Mouse (Mus musculus): ENCODE results near the gene Isoc2a. TPM values are rescaled to one million over a fixed set of nuclear protein-coding genes. Genes with fewer than 3 reads are reported as not detected.

Gene Isoc2a
- total and polyA plus RNA-seq, 2 experiments from 2014 or later, result 1.4 to 15.2 TPM

- H3K4me1 ChIP-seq (ENCODE audit: control insufficient read depth, insufficient read depth), result peaks cover 3% of the 10 kb centered on the region; the same call in 1 of the 2 replicates
- TF ChIP-seq EP300 (IDR thresholded peaks at IDR 0.05; ENCODE audit: low read depth) (no peak), CTCF (IDR thresholded peaks at IDR 0.05; ENCODE audit: low read depth) (peak; percentile 83)
- H3K27me3 ChIP-seq (ENCODE audit: control insufficient read depth, insufficient read depth, low read length), result no peaks in the 10 kb centered on the region
- ATAC-seq (ENCODE audit: insufficient read depth, low read depth) (peak; percentile 39; the same call in 1 of the 2 replicates), DNase-seq (ENCODE audit: low spot score) (peak; percentile 47)
- no peak overlapping the region for H3K27ac ChIP-seq (ENCODE audit: low read depth)
- H3K36me3 ChIP-seq (replicated peaks; ENCODE audit: control insufficient read depth, insufficient read depth, low read length), result no peaks in the 10 kb centered on the region
- WGBS, result 16% methylated on average over 9 of the region's 9 CpGs
- no peak overlapping the region for H3K4me2 ChIP-seq (ENCODE audit: low read depth, low read length)
- H3K4me3 ChIP-seq (ENCODE audit: low read depth, low read length), result no peak overlapping the region
- H3K9ac ChIP-seq (replicated peaks; ENCODE audit: low read depth, low read length), result no peak overlapping the region
- H3K9me3 ChIP-seq (replicated peaks; ENCODE audit: control insufficient read depth, low read length), result no peaks in the 10 kb centered on the region
Observed at GRCm38 (mm10) chr7:4940068-4940479, 63.1 kb downstream of the Isoc2a start.

- H3K27ac ChIP-seq (ENCODE audit: low read depth), result no peak overlapping the region
- TF ChIP-seq EP300 (IDR thresholded peaks at IDR 0.05; ENCODE audit: low read depth) (no peak), CTCF (IDR thresholded peaks at IDR 0.05; ENCODE audit: low read depth) (no peak)
- 32% methylated on average over 5 of the region's 5 CpGs for WGBS
- no peak overlapping the region for H3K4me3 ChIP-seq (ENCODE audit: low read depth, low read length)
- H3K9ac ChIP-seq (replicated peaks; ENCODE audit: low read depth, low read length), result no peak overlapping the region
- DNase-seq (ENCODE audit: low spot score), result no peak
- H3K4me1 ChIP-seq (ENCODE audit: control insufficient read depth, insufficient read depth), result peaks cover 3% of the 10 kb centered on the region; the same call in 1 of the 2 replicates
- no peak for ATAC-seq (ENCODE audit: insufficient read depth, low read depth)
- H3K36me3 ChIP-seq (replicated peaks; ENCODE audit: control insufficient read depth, insufficient read depth, low read length), result no peaks in the 10 kb centered on the region
- H3K27me3 ChIP-seq (ENCODE audit: control insufficient read depth, insufficient read depth, low read length), result no peaks in the 10 kb centered on the region
- no peaks in the 10 kb centered on the region for H3K9me3 ChIP-seq (replicated peaks; ENCODE audit: control insufficient read depth, low read length)
- no peak overlapping the region for H3K4me2 ChIP-seq (ENCODE audit: low read depth, low read length)
Observed at GRCm38 (mm10) chr7:4942673-4943072, 65.7 kb downstream of the Isoc2a start.

GRCm38 (mm10) chr7:4943223-4943815 lies 66.4 kb downstream of the Isoc2a start:
- WGBS, result 12% methylated on average over 15 of the region's 15 CpGs
- Histone ChIP-seq H3K4me2 (ENCODE audit: low read depth, low read length) (peak overlapping the region; percentile 68), H3K27ac (ENCODE audit: low read depth) (no peak overlapping the region), H3K27me3 (ENCODE audit: control insufficient read depth, insufficient read depth, low read length) (no peaks in the 10 kb centered on the region), H3K9ac (replicated peaks; ENCODE audit: low read depth, low read length) (0 out of 2 replicates have a peak overlapping the region, but pooled peaks have one; percentile 18), H3K9me3 (replicated peaks; ENCODE audit: control insufficient read depth, low read length) (no peaks in the 10 kb centered on the region), H3K36me3 (replicated peaks; ENCODE audit: control insufficient read depth, insufficient read depth, low read length) (no peaks in the 10 kb centered on the region), H3K4me3 (ENCODE audit: low read depth, low read length) (peak overlapping the region; percentile 41), H3K4me1 (ENCODE audit: control insufficient read depth, insufficient read depth) (peaks cover 3% of the 10 kb centered on the region; the same call in 1 of the 2 replicates)
- peak; percentile 87 for ATAC-seq (ENCODE audit: insufficient read depth, low read depth)
- DNase-seq (ENCODE audit: low spot score), result peak; percentile 93
- no peak for TF ChIP-seq EP300 (IDR thresholded peaks at IDR 0.05; ENCODE audit: low read depth)
- TF ChIP-seq CTCF (IDR thresholded peaks at IDR 0.05; ENCODE audit: low read depth), result peak; percentile 98

Other genes with a start within 250 kb of the Isoc2a start
Only the 30 nearest of the 34 such genes appear.
- gene Hspbp1, start 192.1 kb upstream of the Isoc2a start, total RNA-seq (2014; rRNA removed; ENCODE audit: low replicate concordance), result 138 and 156 TPM in 2 replicates
- gene Hspbp1, start 192.1 kb upstream of the Isoc2a start, polyA plus RNA-seq (2015; fragmentation: Nextera tagmentation; extraction: Ambion mirVana), result 69.8 and 72.9 TPM in 2 replicates
- gene Brsk1, start 186.5 kb upstream of the Isoc2a start, total RNA-seq (2014; rRNA removed; ENCODE audit: low replicate concordance), result 7.1 and 10.9 TPM in 2 replicates
- 0.22 and 0.36 TPM in 2 replicates for gene Brsk1, start 186.5 kb upstream of the Isoc2a start, polyA plus RNA-seq (2015; fragmentation: Nextera tagmentation; extraction: Ambion mirVana)
- gene Tmem150b, start 151.9 kb upstream of the Isoc2a start, total RNA-seq (2014; rRNA removed; ENCODE audit: low replicate concordance), result 0.23 TPM in 1 of 2 replicates, not detected in the other
- not detected in 2 replicates for gene Tmem150b, start 151.9 kb upstream of the Isoc2a start, polyA plus RNA-seq (2015; fragmentation: Nextera tagmentation; extraction: Ambion mirVana)
- 59.1 and 62.9 TPM in 2 replicates for gene Kmt5c, start 137.0 kb upstream of the Isoc2a start, total RNA-seq (2014; rRNA removed; ENCODE audit: low replicate concordance)
- gene Kmt5c, start 137.0 kb upstream of the Isoc2a start, polyA plus RNA-seq (2015; fragmentation: Nextera tagmentation; extraction: Ambion mirVana), result 38.3 and 42.9 TPM in 2 replicates
- gene Cox6b2, start 124.1 kb upstream of the Isoc2a start, total RNA-seq (2014; rRNA removed; ENCODE audit: low replicate concordance), result 20.8 TPM in 1 of 2 replicates, not detected in the other
- 27.1 and 27.8 TPM in 2 replicates for gene Cox6b2, start 124.1 kb upstream of the Isoc2a start, polyA plus RNA-seq (2015; fragmentation: Nextera tagmentation; extraction: Ambion mirVana)
- gene Fam71e2, start 105.9 kb upstream of the Isoc2a start, total RNA-seq (2014; rRNA removed; ENCODE audit: low replicate concordance), result not detected in 2 replicates
- gene Fam71e2, start 105.9 kb upstream of the Isoc2a start, polyA plus RNA-seq (2015; fragmentation: Nextera tagmentation; extraction: Ambion mirVana), result not detected in 2 replicates
- gene Il11, start 94.3 kb upstream of the Isoc2a start, total RNA-seq (2014; rRNA removed; ENCODE audit: low replicate concordance), result not detected in 2 replicates
- not detected in 2 replicates for gene Il11, start 94.3 kb upstream of the Isoc2a start, polyA plus RNA-seq (2015; fragmentation: Nextera tagmentation; extraction: Ambion mirVana)
- not detected in 2 replicates for gene Tmem190, start 94.2 kb upstream of the Isoc2a start, total RNA-seq (2014; rRNA removed; ENCODE audit: low replicate concordance)
- not detected in 2 replicates for gene Tmem190, start 94.2 kb upstream of the Isoc2a start, polyA plus RNA-seq (2015; fragmentation: Nextera tagmentation; extraction: Ambion mirVana)
- gene Tmem238, start 87.5 kb upstream of the Isoc2a start, total RNA-seq (2014; rRNA removed; ENCODE audit: low replicate concordance), result 2.2 and 21.0 TPM in 2 replicates
- gene Tmem238, start 87.5 kb upstream of the Isoc2a start, polyA plus RNA-seq (2015; fragmentation: Nextera tagmentation; extraction: Ambion mirVana), result 8.0 and 8.6 TPM in 2 replicates
- gene Rpl28, start 84.3 kb upstream of the Isoc2a start, total RNA-seq (2014; rRNA removed; ENCODE audit: low replicate concordance), result 141 and 173 TPM in 2 replicates
- 259 and 269 TPM in 2 replicates for gene Rpl28, start 84.3 kb upstream of the Isoc2a start, polyA plus RNA-seq (2015; fragmentation: Nextera tagmentation; extraction: Ambion mirVana)
- 440 and 486 TPM in 2 replicates for gene Ube2s, start 64.6 kb upstream of the Isoc2a start, total RNA-seq (2014; rRNA removed; ENCODE audit: low replicate concordance)
- 156 and 174 TPM in 2 replicates for gene Ube2s, start 64.6 kb upstream of the Isoc2a start, polyA plus RNA-seq (2015; fragmentation: Nextera tagmentation; extraction: Ambion mirVana)
- gene Shisa7, start 32.5 kb upstream of the Isoc2a start, total RNA-seq (2014; rRNA removed; ENCODE audit: low replicate concordance), result 0.23 TPM in 1 of 2 replicates, not detected in the other
- gene Shisa7, start 32.5 kb upstream of the Isoc2a start, polyA plus RNA-seq (2015; fragmentation: Nextera tagmentation; extraction: Ambion mirVana), result not detected in 2 replicates
- gene Isoc2b, start 6.9 kb upstream of the Isoc2a start, total RNA-seq (2014; rRNA removed; ENCODE audit: low replicate concordance), result 1.4 and 20.0 TPM in 2 replicates
- 4.5 and 6.5 TPM in 2 replicates for gene Isoc2b, start 6.9 kb upstream of the Isoc2a start, polyA plus RNA-seq (2015; fragmentation: Nextera tagmentation; extraction: Ambion mirVana)
- 0.88 TPM in 1 of 2 replicates, not detected in the other for gene Gm36210, start 29.4 kb downstream of the Isoc2a start, total RNA-seq (2014; rRNA removed; ENCODE audit: low replicate concordance)
- 0.08 and 0.12 TPM in 2 replicates for gene Gm36210, start 29.4 kb downstream of the Isoc2a start, polyA plus RNA-seq (2015; fragmentation: Nextera tagmentation; extraction: Ambion mirVana)
- 8.9 and 13.1 TPM in 2 replicates for gene Zfp628, start 38.1 kb downstream of the Isoc2a start, total RNA-seq (2014; rRNA removed; ENCODE audit: low replicate concordance)
- gene Zfp628, start 38.1 kb downstream of the Isoc2a start, polyA plus RNA-seq (2015; fragmentation: Nextera tagmentation; extraction: Ambion mirVana), result 1.7 and 1.9 TPM in 2 replicates
- gene Nat14, start 44.9 kb downstream of the Isoc2a start, total RNA-seq (2014; rRNA removed; ENCODE audit: low replicate concordance), result 2.0 and 4.2 TPM in 2 replicates
- gene Nat14, start 44.9 kb downstream of the Isoc2a start, polyA plus RNA-seq (2015; fragmentation: Nextera tagmentation; extraction: Ambion mirVana), result 2.8 and 3.6 TPM in 2 replicates
- 3.5 and 5.0 TPM in 2 replicates for gene Ssc5d, start 48.6 kb downstream of the Isoc2a start, total RNA-seq (2014; rRNA removed; ENCODE audit: low replicate concordance)
- 1.1 and 1.2 TPM in 2 replicates for gene Ssc5d, start 48.6 kb downstream of the Isoc2a start, polyA plus RNA-seq (2015; fragmentation: Nextera tagmentation; extraction: Ambion mirVana)
- gene Sbk2, start 87.3 kb downstream of the Isoc2a start, total RNA-seq (2014; rRNA removed; ENCODE audit: low replicate concordance), result 16.4 and 19.9 TPM in 2 replicates
- 22.0 and 24.3 TPM in 2 replicates for gene Sbk2, start 87.3 kb downstream of the Isoc2a start, polyA plus RNA-seq (2015; fragmentation: Nextera tagmentation; extraction: Ambion mirVana)
- gene Sbk3, start 94.0 kb downstream of the Isoc2a start, total RNA-seq (2014; rRNA removed; ENCODE audit: low replicate concordance), result 3.2 and 3.9 TPM in 2 replicates
- gene Sbk3, start 94.0 kb downstream of the Isoc2a start, polyA plus RNA-seq (2015; fragmentation: Nextera tagmentation; extraction: Ambion mirVana), result 2.7 and 4.1 TPM in 2 replicates
- 8.3 and 15.0 TPM in 2 replicates for gene Zfp579, start 119.0 kb downstream of the Isoc2a start, total RNA-seq (2014; rRNA removed; ENCODE audit: low replicate concordance)
- 25.4 and 30.6 TPM in 2 replicates for gene Zfp579, start 119.0 kb downstream of the Isoc2a start, polyA plus RNA-seq (2015; fragmentation: Nextera tagmentation; extraction: Ambion mirVana)
- 11.0 and 15.6 TPM in 2 replicates for gene Zfp524, start 137.3 kb downstream of the Isoc2a start, total RNA-seq (2014; rRNA removed; ENCODE audit: low replicate concordance)
- 12.5 and 15.1 TPM in 2 replicates for gene Zfp524, start 137.3 kb downstream of the Isoc2a start, polyA plus RNA-seq (2015; fragmentation: Nextera tagmentation; extraction: Ambion mirVana)
- gene Fiz1, start 137.5 kb downstream of the Isoc2a start, total RNA-seq (2014; rRNA removed; ENCODE audit: low replicate concordance), result 37.2 and 56.9 TPM in 2 replicates
- 14.4 and 14.7 TPM in 2 replicates for gene Fiz1, start 137.5 kb downstream of the Isoc2a start, polyA plus RNA-seq (2015; fragmentation: Nextera tagmentation; extraction: Ambion mirVana)
- not detected in 2 replicates for gene Gm44973, start 138.3 kb downstream of the Isoc2a start, total RNA-seq (2014; rRNA removed; ENCODE audit: low replicate concordance)
- 0.75 and 1.1 TPM in 2 replicates for gene Gm44973, start 138.3 kb downstream of the Isoc2a start, polyA plus RNA-seq (2015; fragmentation: Nextera tagmentation; extraction: Ambion mirVana)
- 17.6 and 24.9 TPM in 2 replicates for gene Zfp865, start 143.2 kb downstream of the Isoc2a start, total RNA-seq (2014; rRNA removed; ENCODE audit: low replicate concordance)
- gene Zfp865, start 143.2 kb downstream of the Isoc2a start, polyA plus RNA-seq (2015; fragmentation: Nextera tagmentation; extraction: Ambion mirVana), result 1.8 and 2.0 TPM in 2 replicates
- 1.0 and 2.8 TPM in 2 replicates for gene Ccdc106, start 143.4 kb downstream of the Isoc2a start, total RNA-seq (2014; rRNA removed; ENCODE audit: low replicate concordance)
- gene Ccdc106, start 143.4 kb downstream of the Isoc2a start, polyA plus RNA-seq (2015; fragmentation: Nextera tagmentation; extraction: Ambion mirVana), result 0.33 and 0.85 TPM in 2 replicates
- 0.99 TPM in 1 of 2 replicates, not detected in the other for gene 4632433K11Rik, start 157.0 kb downstream of the Isoc2a start, total RNA-seq (2014; rRNA removed; ENCODE audit: low replicate concordance)
- gene 4632433K11Rik, start 157.0 kb downstream of the Isoc2a start, polyA plus RNA-seq (2015; fragmentation: Nextera tagmentation; extraction: Ambion mirVana), result not detected in 2 replicates
- gene Zfp784, start 161.3 kb downstream of the Isoc2a start, total RNA-seq (2014; rRNA removed; ENCODE audit: low replicate concordance), result 7.2 and 8.3 TPM in 2 replicates
- 8.0 and 8.2 TPM in 2 replicates for gene Zfp784, start 161.3 kb downstream of the Isoc2a start, polyA plus RNA-seq (2015; fragmentation: Nextera tagmentation; extraction: Ambion mirVana)
- 15.0 TPM in 1 of 2 replicates, not detected in the other for gene Zfp580, start 174.4 kb downstream of the Isoc2a start, total RNA-seq (2014; rRNA removed; ENCODE audit: low replicate concordance)
- gene Zfp580, start 174.4 kb downstream of the Isoc2a start, polyA plus RNA-seq (2015; fragmentation: Nextera tagmentation; extraction: Ambion mirVana), result 14.7 and 16.6 TPM in 2 replicates
- gene U2af2, start 185.0 kb downstream of the Isoc2a start, total RNA-seq (2014; rRNA removed; ENCODE audit: low replicate concordance), result 95.2 and 99.1 TPM in 2 replicates
- 38.0 and 39.3 TPM in 2 replicates for gene U2af2, start 185.0 kb downstream of the Isoc2a start, polyA plus RNA-seq (2015; fragmentation: Nextera tagmentation; extraction: Ambion mirVana)
- 208 and 236 TPM in 2 replicates for gene Epn1, start 203.1 kb downstream of the Isoc2a start, total RNA-seq (2014; rRNA removed; ENCODE audit: low replicate concordance)
- gene Epn1, start 203.1 kb downstream of the Isoc2a start, polyA plus RNA-seq (2015; fragmentation: Nextera tagmentation; extraction: Ambion mirVana), result 53.0 and 56.4 TPM in 2 replicates